13 mouse cellular contexts compared by ENCODE assay signal in the genomic region with DNA sequence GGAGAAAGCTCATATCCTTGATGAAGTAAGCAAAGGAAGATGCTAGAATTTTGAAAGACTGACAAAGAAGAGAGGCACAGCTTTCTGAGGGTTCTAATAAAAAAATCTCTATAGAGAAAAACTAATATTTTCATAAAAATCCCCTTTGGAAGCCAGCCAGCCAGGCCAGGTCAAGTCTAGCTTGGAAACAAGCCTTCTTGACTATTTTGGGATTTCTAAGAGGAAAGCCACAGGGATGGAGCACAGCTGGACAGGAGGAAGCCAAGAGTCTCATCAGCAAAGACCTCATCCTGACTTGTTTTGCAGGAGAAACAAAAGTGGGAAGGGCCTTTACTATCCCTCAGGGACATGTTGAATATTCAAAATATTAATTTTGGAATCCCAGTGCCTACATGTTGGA.
DNase-seq lines count a peak whose midpoint lies in the region; TF ChIP-seq lines count a peak whose summit lies in the region.
"Had no signal": no experiment of that assay in that cellular context is flagged by ENCODE, and none has a peak within 500 bp of the region (broad histone marks: within the 10 kb centered on the region; RNA-seq: fewer than 3 reads in every experiment).

No protein-coding gene starts in this region.

- H3K79me2 ChIP-seq in heart, adult 2 months (replicated peaks; ENCODE audit: control insufficient read depth, insufficient read depth, low read length), result no peaks in the 10 kb centered on the region

- no peaks in the 10 kb centered on the region for H3K27me3 ChIP-seq in heart, adult 2 months (ENCODE audit: control insufficient read depth, insufficient read depth, low read length)
- no peaks in the 10 kb centered on the region for H3K27me3 ChIP-seq in heart, embryonic 10.5 days (ENCODE audit: insufficient read depth, poor library complexity, severe bottlenecking)
- H3K27me3 ChIP-seq: hindbrain, embryonic 12.5 days had no signal

- TF ChIP-seq CTCF in heart, adult 2 months (IDR thresholded peaks at IDR 0.05), result no peak
- no peak for TF ChIP-seq CTCF in layer of hippocampus, adult 2 months (conservative IDR thresholded peaks at IDR 0.05)

- no peaks in the 10 kb centered on the region for H3K36me3 ChIP-seq in heart, adult 2 months (ENCODE audit: control insufficient read depth, insufficient read depth, low read length)
- no peaks in the 10 kb centered on the region for H3K36me3 ChIP-seq in heart, embryonic 10.5 days
- H3K36me3 ChIP-seq: hindbrain, embryonic 12.5 days; midbrain, embryonic 10.5 days had no signal

- intact Hi-C loops in heart, adult 2 months (cut with DNase I), result no loop called here
- intact Hi-C loops in heart, postnatal 10 days (cut with DNase I), result no loop called here

- H3K9me3 ChIP-seq in heart, embryonic 10.5 days, result no peaks in the 10 kb centered on the region
- H3K9me3 ChIP-seq: hindbrain, embryonic 12.5 days; midbrain, embryonic 10.5 days had no signal

- H3K27ac ChIP-seq in heart, adult 2 months, result peak overlapping the region; percentile 43
- no peak overlapping the region for H3K27ac ChIP-seq in heart, embryonic 10.5 days
- H3K27ac ChIP-seq in layer of hippocampus, adult 2 months, result no peak overlapping the region
- H3K27ac ChIP-seq: hindbrain, embryonic 12.5 days; liver, embryonic 14.5 days; midbrain, embryonic 10.5 days had no signal

- no peak for TF ChIP-seq POLR2A in heart, adult 2 months (IDR thresholded peaks at IDR 0.05; ENCODE audit: insufficient read depth, low read depth, low read length)

- DNase-seq in heart, adult 2 months, result peak; percentile 49 to 52
- no peak for DNase-seq in heart, embryonic 10.5 days (ENCODE audit: low spot score)
- peak; percentile 66 for DNase-seq in gastrocnemius, adult 18-20 months (ENCODE audit: low spot score)
- peak; percentile 63 to 72 for DNase-seq in heart, postnatal 10 days
- DNase-seq in kidney, postnatal 4 days, result peak; percentile 75 to 80
- no peak for DNase-seq in left cerebral cortex, adult 8-10 months (ENCODE audit: low spot score in 2 of 2)
- DNase-seq in right cerebral cortex, adult 2 months (ENCODE audit: low spot score in 2 of 2), result no peak
- DNase-seq in layer of hippocampus, adult 2 months (ENCODE audit: low spot score in 2 of 2), result no peak
- DNase-seq: adrenal gland, adult 2 months; cerebellum, postnatal 36 days had no signal

- H3K4me1 ChIP-seq in heart, adult 2 months (ENCODE audit: control insufficient read depth, insufficient read depth, low read length), result no peaks in the 10 kb centered on the region
- no peaks in the 10 kb centered on the region for H3K4me1 ChIP-seq in heart, embryonic 10.5 days
- H3K4me1 ChIP-seq: hindbrain, embryonic 12.5 days; midbrain, embryonic 10.5 days had no signal

- TF ChIP-seq EP300 in heart, adult 2 months (IDR thresholded peaks at IDR 0.05; ENCODE audit: insufficient read depth, low read depth, low read length), result no peak

- no peak overlapping the region for H3K9ac ChIP-seq in heart, adult 2 months (ENCODE audit: low read depth, low read length)
- H3K9ac ChIP-seq: hindbrain, embryonic 12.5 days; liver, embryonic 14.5 days had no signal

- H3K4me3 ChIP-seq in heart, adult 2 months, result no peak overlapping the region
- H3K4me3 ChIP-seq in heart, embryonic 10.5 days, result no peak overlapping the region
- H3K4me3 ChIP-seq in layer of hippocampus, adult 2 months, result no peak overlapping the region
- H3K4me3 ChIP-seq: hindbrain, embryonic 12.5 days; midbrain, embryonic 10.5 days had no signal

Comparison
In these comparisons a context has a peak if more than half of its experiments do, and no peak if none do; other contexts are left out.
1. DNase-seq: peak in heart, adult 2 months (2 of 2), gastrocnemius, adult 18-20 months (single experiment), heart, postnatal 10 days (2 of 2) and kidney, postnatal 4 days (2 of 2); none in heart, embryonic 10.5 days (single experiment), left cerebral cortex, adult 8-10 months (0 of 2), right cerebral cortex, adult 2 months (0 of 2) and layer of hippocampus, adult 2 months (0 of 2).